In genomic region chr9:44188223-44188622, GRCm38 (mm10) we compare ENCODE assay signal across 19 mouse cellular contexts. TPM values are rescaled to one million over a fixed set of nuclear protein-coding genes. Genes with fewer than 3 reads are reported as not detected.
DNase-seq lines count a peak whose midpoint lies in the region; ATAC-seq and TF ChIP-seq lines count a peak whose summit lies in the region.
"Had no signal": no experiment of that assay in that cellular context is flagged by ENCODE, and none has a peak within 500 bp of the region (broad histone marks: within the 10 kb centered on the region; RNA-seq: fewer than 3 reads in every experiment).

No protein-coding gene starts in this region.

- intact Hi-C loops in left cerebral cortex, adult 2 months (cut with DNase I), result no loop called here

- no peak for DNase-seq in embryonic facial prominence, embryonic 10.5 days (ENCODE audit: low spot score)
- DNase-seq in layer of hippocampus, adult 11-12 months (ENCODE audit: low spot score), result peak; percentile 23
- no peak for DNase-seq in layer of hippocampus, adult 9-10 months (ENCODE audit: low spot score)
- DNase-seq in brain, adult 2 months (ENCODE audit: low read depth, low spot score), result peak; percentile 60
- DNase-seq in left cerebral cortex, adult 2 months (ENCODE audit: extremely low spot score in 1 of 2, low spot score in 2 of 2), result peak; percentile 22 to 27
- no peak for DNase-seq in urinary bladder, postnatal 25 days (ENCODE audit: low spot score)
- DNase-seq in thymus, postnatal 14 days, result no peak
- DNase-seq: adrenal gland, postnatal 36 days; cerebellum, adult 8-10 months; gastrocnemius, adult 2 months; lung, embryonic 14.5 days; thymus, adult 18-20 months had no signal

- no peak for TF ChIP-seq CTCF in left cerebral cortex, adult 2 months (IDR thresholded peaks at IDR 0.05)

- H3K9me3 ChIP-seq in embryonic facial prominence, embryonic 12.5 days, result no peaks in the 10 kb centered on the region
- H3K9me3 ChIP-seq in embryonic facial prominence, embryonic 10.5 days, result no peaks in the 10 kb centered on the region
- H3K9me3 ChIP-seq: heart, embryonic 13.5 days had no signal

- H3K4me3 ChIP-seq in embryonic facial prominence, embryonic 12.5 days, result no peak overlapping the region
- H3K4me3 ChIP-seq in embryonic facial prominence, embryonic 10.5 days, result no peak overlapping the region
- H3K4me3 ChIP-seq in left cerebral cortex, adult 2 months, result no peak overlapping the region; the same call in 1 of the 2 replicates
- H3K4me3 ChIP-seq: gastrocnemius, adult 2 months; heart, embryonic 13.5 days had no signal

- H3K4me2 ChIP-seq in embryonic facial prominence, embryonic 12.5 days (replicated peaks), result no peak overlapping the region
- H3K4me2 ChIP-seq: heart, embryonic 13.5 days; lung, embryonic 14.5 days had no signal

- 0 out of 2 replicates have a peak, but pooled peaks cover 3% of the 10 kb centered on the region for H3K36me3 ChIP-seq in embryonic facial prominence, embryonic 12.5 days
- 0 out of 2 replicates have a peak, but pooled peaks cover 11% of the 10 kb centered on the region for H3K36me3 ChIP-seq in embryonic facial prominence, embryonic 10.5 days (replicated peaks)

- 0 out of 2 replicates have a peak overlapping the region, but pooled peaks have one; percentile 46 for H3K27ac ChIP-seq in embryonic facial prominence, embryonic 12.5 days
- H3K27ac ChIP-seq in embryonic facial prominence, embryonic 10.5 days (replicated peaks), result no peak overlapping the region
- no peak overlapping the region for H3K27ac ChIP-seq in left cerebral cortex, adult 2 months
- H3K27ac ChIP-seq: gastrocnemius, adult 2 months; heart, embryonic 13.5 days had no signal

- H3K4me1 ChIP-seq in embryonic facial prominence, embryonic 12.5 days, result peaks cover 4% of the 10 kb centered on the region; the same call in 1 of the 2 replicates
- 0 out of 2 replicates have a peak, but pooled peaks cover 4% of the 10 kb centered on the region for H3K4me1 ChIP-seq in embryonic facial prominence, embryonic 10.5 days

- H3K9ac ChIP-seq in embryonic facial prominence, embryonic 12.5 days, result no peak overlapping the region
- H3K9ac ChIP-seq: heart, embryonic 13.5 days; lung, embryonic 14.5 days had no signal

- 77% methylated on average over 12 of the region's 12 CpGs for WGBS in embryonic facial prominence, embryonic 12.5 days
- 83% methylated on average over 12 of the region's 12 CpGs for WGBS in embryonic facial prominence, embryonic 10.5 days

- ATAC-seq in embryonic facial prominence, embryonic 12.5 days (ENCODE audit: insufficient number of reproducible peaks, insufficient read depth, low FRiP score, low TSS enrichment), result no peak

- no peaks in the 10 kb centered on the region for H3K27me3 ChIP-seq in embryonic facial prominence, embryonic 12.5 days
- no peaks in the 10 kb centered on the region for H3K27me3 ChIP-seq in embryonic facial prominence, embryonic 10.5 days (replicated peaks; ENCODE audit: low read depth, poor library complexity, severe bottlenecking)
- H3K27me3 ChIP-seq: heart, embryonic 13.5 days had no signal

RNA-seq across cellular contexts. Expression of gene Cbl, which starts 45.6 kb away (rescaled TPM):
- polyA plus RNA-seq in embryonic facial prominence, embryonic 12.5 days (2016; fragmentation: Nextera tagmentation; extraction: Ambion mirVana), result 19.6 and 20.3 TPM in 2 replicates
- 25.4 and 25.5 TPM in 2 replicates for polyA plus RNA-seq in embryonic facial prominence, embryonic 10.5 days (2016; fragmentation: Nextera tagmentation; extraction: Ambion mirVana)
- 10 to 100 TPM; 59.5 to 66.3 TPM for total RNA-seq in left cerebral cortex, adult 2 months (2021)

RNA-seq across cellular contexts. Expression of gene Ccdc153, which starts 52.3 kb away (rescaled TPM):
- polyA plus RNA-seq in embryonic facial prominence, embryonic 12.5 days (2016; fragmentation: Nextera tagmentation; extraction: Ambion mirVana), result not detected in 2 replicates
- polyA plus RNA-seq in embryonic facial prominence, embryonic 10.5 days (2016; fragmentation: Nextera tagmentation; extraction: Ambion mirVana), result not detected in 2 replicates
- 1 to 10 TPM in 1 of 2 experiments, under 1 TPM in 1; 0.77 to 1.1 TPM for total RNA-seq in left cerebral cortex, adult 2 months (2021)
- total RNA-seq: gastrocnemius, adult 2 months; megakaryocyte-erythroid progenitor cell, adult 5-6 weeks; neutrophil, adult 5-6 weeks had no signal
- polyA plus RNA-seq: heart, embryonic 13.5 days; intestine, embryonic 14.5 days; large intestine, adult 2 months; limb, embryonic 14.5 days; lung, embryonic 14.5 days had no signal

RNA-seq across cellular contexts. Expression of gene Mcam, which starts 54.0 kb away (rescaled TPM):
- 22.3 and 24.2 TPM in 2 replicates for polyA plus RNA-seq in embryonic facial prominence, embryonic 12.5 days (2016; fragmentation: Nextera tagmentation; extraction: Ambion mirVana)
- 11.2 and 12.3 TPM in 2 replicates for polyA plus RNA-seq in embryonic facial prominence, embryonic 10.5 days (2016; fragmentation: Nextera tagmentation; extraction: Ambion mirVana)
- total RNA-seq in left cerebral cortex, adult 2 months (2021), result 10 to 100 TPM in 1 of 2 experiments, 1 to 10 TPM in 1; 9.0 to 11.6 TPM

Comparison
In these comparisons a context has a peak if more than half of its experiments do, and no peak if none do; other contexts are left out.
1. DNase-seq: peak in layer of hippocampus, adult 11-12 months (single experiment), brain, adult 2 months (single experiment) and left cerebral cortex, adult 2 months (2 of 2); none in embryonic facial prominence, embryonic 10.5 days (single experiment), layer of hippocampus, adult 9-10 months (single experiment), urinary bladder, postnatal 25 days (single experiment) and thymus, postnatal 14 days (single experiment).